Mouse (Mus musculus): ENCODE data around the gene Btbd35f28. TPM values are rescaled to one million over a fixed set of nuclear protein-coding genes. Genes with fewer than 3 reads are reported as not detected.
"Not testable (repeated sequence)": the region's sequence is repeated elsewhere in the genome, so short reads cannot be mapped to it uniquely, and the experiment has no call there.

Gene Btbd35f28
- not detected in 2 replicates for polyA plus RNA-seq (2015; fragmentation: Nextera tagmentation; extraction: Ambion mirVana)

- not testable (repeated sequence) for H3K4me2 ChIP-seq; H3K9ac ChIP-seq; ATAC-seq (ENCODE audit: extremely low read depth, insufficient number of reproducible peaks, low FRiP score, low TSS enrichment); H3K36me3 ChIP-seq; H3K27ac ChIP-seq (replicated peaks); H3K4me3 ChIP-seq; H3K4me1 ChIP-seq; H3K27me3 ChIP-seq (replicated peaks); H3K9me3 ChIP-seq
- no CpG with 5 or more reads among the region's 2 CpGs for WGBS
These were observed at the start of gene Btbd35f28 for GRCm38 (mm10) chrX:4196276-4196675. Gene Btbd35f28, plus strand, starts transcription at chrX:4196576.

Other genes with a start within 250 kb of the Btbd35f28 start
- not detected in 2 replicates for gene Btbd35f16, start 239.6 kb upstream of the Btbd35f28 start, polyA plus RNA-seq (2015; fragmentation: Nextera tagmentation; extraction: Ambion mirVana)
- not detected in 2 replicates for gene Btbd35f3, start 158.9 kb upstream of the Btbd35f28 start, polyA plus RNA-seq (2015; fragmentation: Nextera tagmentation; extraction: Ambion mirVana)
- not detected in 2 replicates for gene Btbd35f20, start 94.7 kb downstream of the Btbd35f28 start, polyA plus RNA-seq (2015; fragmentation: Nextera tagmentation; extraction: Ambion mirVana)
- gene Btbd35f17, start 174.1 kb downstream of the Btbd35f28 start, polyA plus RNA-seq (2015; fragmentation: Nextera tagmentation; extraction: Ambion mirVana): not detected in 2 replicates